Mouse (Mus musculus) urinary bladder, adult 18-20 months (tissue): ENCODE data around the gene Hmgb1.

ENCODE experiments used
- DNase-seq, 2 experiments: peaks; one replicate each; pipeline ENCODE4 v3.0.0; 2022; ENCODE audit warnings: low spot score in 2 of 2, mixed read lengths in 2 of 2

Gene Hmgb1

DNA sequence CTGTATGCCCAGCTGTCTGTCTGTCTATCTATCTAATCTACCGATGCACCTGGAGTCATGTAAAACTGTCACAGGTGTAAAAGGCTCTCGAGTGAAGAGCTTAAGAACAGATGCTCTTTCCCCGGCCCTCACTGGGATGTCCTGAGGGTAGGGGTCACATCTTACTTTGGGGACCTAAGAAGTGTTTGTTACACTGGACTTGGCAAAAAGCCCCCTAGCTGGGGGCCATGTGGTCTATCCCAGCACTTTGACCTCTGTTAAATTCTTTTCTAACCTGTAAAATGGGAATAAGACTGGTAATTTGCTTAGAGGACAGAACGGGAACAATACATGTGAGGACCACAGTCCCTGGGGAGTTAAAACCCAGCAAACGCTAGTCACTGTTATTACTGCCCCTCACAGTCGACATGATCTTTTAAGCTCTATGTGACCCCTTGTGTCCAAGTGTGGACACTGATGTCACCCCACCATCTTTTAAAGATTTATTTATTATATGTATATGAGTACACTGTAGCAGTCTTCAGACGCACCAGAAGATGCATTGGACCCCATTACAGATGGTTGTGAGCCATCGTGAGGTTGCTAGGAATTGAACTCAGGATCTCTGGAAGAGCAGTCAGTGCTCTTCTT, 80.1 kb downstream of the Hmgb1 start:
- no peak for DNase-seq

DNA sequence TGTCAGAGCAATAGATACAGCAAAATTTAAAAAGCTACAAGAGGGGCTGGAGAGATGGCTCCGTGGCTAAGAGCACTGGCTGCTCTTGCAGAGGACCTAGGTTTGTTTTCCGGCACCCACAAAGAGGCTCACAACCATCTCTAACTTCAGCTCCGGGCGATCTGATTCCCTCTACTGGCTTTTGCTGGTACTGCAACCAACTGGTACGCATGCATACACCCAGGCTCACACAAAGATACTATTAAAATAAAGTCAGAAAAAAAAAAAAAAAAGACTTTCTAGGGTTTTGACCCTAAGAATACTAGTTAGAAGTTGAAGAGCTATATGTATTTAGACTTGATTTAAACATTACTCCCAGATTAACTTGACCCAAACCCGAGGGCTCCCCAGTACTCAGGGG, 82.4 kb downstream of the Hmgb1 start:
- DNase-seq: no peak

DNA sequence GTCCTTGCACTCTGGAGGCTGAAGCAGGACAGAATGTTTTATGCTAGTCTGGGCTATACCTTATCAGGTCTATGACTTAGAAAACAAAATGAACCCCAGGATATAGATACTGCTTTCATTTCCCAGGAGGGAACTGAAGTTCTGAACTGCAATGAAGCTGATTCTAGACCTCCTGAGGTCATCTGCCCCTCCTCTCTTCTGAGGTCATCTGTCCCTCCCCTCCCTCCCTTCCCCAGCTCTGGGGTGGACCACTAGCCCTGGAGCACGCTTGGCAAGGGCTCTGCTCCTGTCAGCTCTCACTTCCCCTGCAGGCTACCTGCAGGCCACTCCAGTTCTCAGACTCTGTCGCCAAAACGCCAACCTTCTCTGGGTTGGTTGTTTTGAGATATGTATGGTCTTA, 84.2 kb downstream of the Hmgb1 start:
- DNase-seq: no peak

DNA sequence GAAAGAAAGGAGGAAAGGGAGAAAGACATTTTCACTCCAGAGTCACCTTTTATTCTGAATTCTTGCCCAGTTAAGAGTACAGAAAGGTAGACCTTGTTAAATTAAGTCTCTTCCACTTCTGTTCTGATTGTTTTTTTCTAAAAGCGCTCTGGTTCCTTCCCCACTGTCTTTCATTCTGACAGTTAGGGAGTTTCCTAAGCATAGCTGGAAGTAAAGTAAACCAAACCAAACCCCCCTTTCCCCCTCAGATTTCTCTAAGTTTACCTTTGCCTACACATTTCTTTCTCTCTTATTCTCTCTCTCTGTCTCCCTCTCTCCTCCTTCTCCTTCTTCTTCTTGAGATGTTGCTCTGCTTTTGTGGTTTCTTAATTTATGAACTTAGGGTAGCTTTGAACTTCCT, 85.3 kb downstream of the Hmgb1 start:
- no peak for DNase-seq

DNA sequence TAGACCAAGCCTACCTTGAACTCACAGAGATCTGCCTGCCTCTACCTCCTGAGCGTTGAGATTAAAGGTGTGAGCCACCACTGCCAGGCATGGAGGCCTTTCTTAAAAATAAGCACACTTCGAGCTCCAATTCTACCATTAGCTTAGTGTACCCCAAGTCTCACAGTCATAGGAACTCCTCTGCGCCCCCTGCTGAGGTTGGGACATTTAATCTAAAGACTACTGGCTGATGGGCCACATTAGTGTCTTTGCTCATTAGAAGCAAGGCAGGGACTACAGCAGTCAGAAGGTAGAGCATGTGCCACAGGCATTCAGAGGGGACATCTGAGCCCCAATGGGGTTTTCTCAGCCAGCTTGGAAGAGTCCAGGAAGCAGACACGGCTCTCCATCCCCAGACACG, 86.4 kb downstream of the Hmgb1 start:
- DNase-seq: no peak

DNA sequence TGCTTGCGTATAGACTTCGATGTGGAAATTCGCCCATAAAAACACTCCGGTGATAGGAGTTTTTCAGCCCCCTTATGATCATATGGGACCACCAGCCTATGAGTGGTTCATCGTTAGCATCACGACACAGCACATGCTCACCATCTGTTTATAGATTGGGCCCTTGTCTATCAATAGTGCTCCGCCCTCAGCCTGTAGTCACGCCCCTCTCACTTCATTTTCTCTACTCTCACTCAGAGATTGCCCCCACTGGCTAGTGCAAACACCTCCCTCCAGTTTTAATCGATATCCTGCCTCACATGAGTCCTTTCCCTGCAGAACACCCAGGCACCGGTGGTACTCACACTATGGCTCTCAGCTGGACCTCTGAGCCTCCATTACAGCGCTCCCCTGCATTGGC, 88.0 kb downstream of the Hmgb1 start:
- no peak for DNase-seq

DNA sequence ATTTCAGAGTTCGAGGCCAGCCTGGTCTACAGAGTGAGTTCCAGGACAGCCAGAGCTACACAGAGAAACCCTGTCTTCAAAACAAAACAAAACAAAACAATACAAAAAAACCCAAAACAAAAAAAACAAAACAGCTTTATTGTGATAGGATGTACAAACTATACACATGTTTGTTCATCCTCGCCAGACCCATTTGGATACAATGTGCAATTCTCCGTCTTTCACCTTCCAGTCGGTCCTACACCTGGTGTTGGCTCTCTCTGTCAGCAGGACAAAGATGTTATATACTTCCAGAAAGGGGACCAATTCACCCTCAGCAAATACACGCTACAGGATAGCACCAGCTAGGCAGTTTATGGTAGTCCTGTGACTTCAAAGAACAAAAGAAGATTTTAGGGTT, 91.4 kb downstream of the Hmgb1 start:
- no peak for DNase-seq

DNA sequence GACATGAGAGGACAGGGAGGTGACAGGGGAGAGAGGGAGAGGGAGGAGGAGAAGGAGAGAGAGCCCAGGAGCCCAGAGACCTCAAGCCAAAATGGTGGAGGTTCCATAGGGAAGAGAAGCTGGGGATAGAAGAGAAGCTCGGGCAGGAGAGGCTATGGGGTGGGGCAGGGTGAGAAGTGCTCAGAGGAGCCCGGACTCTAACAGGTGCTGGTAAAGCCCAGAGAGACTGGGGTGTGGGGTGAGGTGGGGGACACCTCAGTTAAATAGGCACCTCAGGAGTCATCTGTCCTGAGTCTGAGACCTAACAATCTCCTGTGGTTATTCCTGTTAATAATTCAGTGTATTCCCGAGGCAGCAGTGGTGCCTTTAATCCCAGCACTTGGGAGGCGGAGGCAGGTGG, 91.8 kb downstream of the Hmgb1 start:
- DNase-seq: no peak

DNA sequence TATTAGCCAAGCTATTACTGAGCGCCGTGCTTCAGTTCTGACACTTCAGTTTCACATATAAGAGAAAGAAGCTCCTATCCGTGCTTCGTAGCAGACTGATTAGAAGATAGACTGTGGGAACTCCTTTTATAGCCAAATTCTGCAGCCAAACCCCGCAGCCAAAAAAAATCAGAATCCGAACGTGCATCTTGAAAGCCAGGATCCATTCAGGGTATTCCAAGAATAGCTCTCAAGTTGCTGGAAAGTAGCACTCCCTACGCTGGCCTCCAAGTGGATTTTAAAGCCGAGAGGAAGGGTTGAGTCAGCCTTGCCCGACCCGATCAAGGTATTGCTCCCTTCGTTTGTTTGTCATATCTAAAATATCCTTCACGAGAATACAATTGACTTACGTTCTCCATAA, 93.0 kb downstream of the Hmgb1 start:
- DNase-seq: no peak

DNA sequence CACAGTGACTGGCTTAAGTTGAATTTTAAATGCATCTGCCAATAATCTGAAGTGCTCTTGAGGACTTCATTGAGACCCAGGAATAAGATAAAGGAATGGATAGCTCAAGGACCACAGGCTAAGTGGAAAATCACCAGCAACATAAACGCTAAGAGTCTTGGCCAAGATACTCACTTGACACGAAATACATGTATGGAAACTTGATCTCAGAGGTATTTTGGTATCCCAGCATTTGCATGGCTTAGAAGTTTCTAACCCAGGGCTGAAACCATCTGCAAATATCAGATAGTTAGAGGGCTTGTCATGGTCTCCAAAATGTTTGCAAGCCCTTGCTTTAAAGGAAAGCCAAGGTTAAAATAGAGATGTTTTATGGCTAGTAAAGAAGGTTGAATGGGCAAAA, 94.4 kb downstream of the Hmgb1 start:
- no peak for DNase-seq

DNA sequence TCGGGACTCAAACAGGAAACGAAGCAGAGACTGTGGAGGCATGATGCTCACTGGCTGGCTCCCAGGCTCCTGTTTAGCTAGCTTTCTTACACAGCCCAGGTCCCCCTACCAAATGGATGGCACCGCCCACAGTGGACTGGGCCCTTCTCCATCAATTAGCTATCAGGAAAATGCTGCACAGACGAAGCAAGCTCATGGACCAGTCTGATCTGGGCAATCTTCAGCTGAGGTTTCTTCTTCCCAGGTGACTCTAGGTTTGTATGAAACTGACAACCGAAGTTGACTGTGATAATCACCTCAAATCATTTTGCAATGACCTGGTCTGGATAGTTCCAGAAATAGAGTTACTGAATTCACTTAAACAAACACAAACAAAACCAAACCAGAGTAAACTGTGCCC, 94.8 kb downstream of the Hmgb1 start:
- no peak for DNase-seq

DNA sequence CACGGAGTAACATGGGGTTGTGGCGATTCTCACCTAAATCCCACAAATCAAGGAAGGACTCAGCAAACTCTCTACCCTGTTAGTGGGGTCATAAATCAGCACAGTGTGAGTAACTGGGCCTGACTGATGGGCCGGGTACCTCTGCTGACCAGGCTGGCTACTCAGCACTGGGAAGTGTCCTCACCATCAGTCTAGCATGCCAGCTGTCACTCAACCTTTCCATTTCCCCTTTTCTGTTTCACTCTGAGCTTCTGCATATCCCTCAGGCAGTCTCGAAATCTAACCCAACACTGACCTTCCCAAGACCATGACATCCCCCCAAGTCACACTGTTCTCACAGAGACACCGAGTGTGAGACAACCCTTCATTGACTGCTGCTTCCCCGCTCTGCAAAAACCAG, 95.4 kb downstream of the Hmgb1 start:
- DNase-seq: no peak

DNA sequence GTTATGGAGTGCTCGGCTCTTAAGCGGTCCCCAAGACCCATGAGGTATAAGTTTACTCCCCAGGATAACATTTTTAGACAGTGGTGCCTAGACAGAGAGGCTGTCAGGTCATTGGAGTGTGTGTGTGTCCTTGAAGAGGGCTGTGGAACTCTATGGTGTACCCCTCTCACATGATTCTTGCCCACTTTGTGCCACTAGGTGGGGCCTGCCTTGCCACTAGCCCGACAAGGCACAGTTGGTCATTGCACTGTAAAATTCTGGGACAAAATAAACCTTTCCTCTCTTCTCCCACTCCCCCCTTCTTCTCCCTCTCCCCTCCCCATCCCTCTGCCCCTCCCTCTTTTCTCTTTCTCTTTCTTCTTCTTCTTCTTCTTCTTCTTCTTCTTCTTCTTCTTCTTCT, 96.1 kb downstream of the Hmgb1 start:
- no peak for DNase-seq

DNA sequence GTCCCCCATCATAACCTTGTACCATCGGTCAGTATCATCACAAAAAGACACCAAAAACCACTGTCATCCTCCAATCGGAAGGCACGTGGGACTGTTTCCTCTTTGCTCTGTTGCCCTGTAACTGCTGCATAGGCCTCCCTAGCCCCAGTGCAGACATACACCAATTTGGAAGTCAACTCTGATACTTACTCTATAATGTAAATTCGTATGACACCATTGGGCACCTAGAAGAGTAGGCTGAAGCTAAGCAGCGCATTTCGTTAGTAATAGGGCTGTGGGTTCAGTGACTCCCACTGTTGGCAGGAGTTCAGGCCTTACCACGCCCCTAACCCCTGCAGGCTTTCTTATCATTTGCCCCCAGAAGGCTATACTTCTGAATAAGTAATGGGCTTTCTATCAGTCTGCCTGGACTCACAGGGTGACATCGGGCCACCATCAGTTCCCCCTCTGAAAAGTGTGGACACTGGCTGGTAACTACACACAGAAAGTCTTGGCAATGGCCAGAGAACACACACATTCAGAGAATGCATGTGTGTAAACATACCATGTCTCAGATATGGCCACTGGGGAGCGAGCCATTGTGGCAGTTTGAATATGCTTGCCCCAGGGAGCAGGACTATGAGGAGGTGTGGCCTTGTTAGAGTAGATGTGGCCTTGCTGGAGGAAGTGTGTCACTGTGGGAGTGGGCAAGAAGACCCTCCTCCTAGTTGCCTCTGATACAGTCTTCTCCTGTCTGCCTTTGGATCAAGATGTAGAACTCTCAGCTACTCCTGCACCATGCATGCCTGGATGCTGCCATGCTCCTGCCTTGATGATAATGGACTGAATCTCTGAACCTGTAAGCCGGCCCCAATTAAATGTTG, 97.7 kb downstream of the Hmgb1 start:
- no peak for DNase-seq

DNA sequence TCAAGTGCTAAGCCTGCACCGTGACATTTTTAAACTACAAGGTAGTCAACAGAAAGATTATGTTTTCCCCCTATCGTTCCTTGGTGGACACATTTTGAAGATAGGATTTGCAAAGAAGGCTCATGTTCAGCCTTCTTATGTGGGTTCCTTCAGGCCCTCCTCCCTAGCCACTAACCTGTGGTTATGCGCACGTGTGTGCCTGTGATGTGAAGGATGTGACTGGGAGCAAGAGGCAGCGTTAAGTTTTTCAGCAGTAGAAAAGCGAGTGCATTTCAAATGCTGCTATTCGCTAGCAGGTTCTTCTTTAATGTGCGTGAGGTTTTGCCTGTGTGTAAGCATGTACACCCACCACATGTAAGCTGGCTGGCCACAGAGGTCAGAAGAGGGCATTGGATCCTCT, 103.8 kb downstream of the Hmgb1 start:
- DNase-seq: no peak

DNA sequence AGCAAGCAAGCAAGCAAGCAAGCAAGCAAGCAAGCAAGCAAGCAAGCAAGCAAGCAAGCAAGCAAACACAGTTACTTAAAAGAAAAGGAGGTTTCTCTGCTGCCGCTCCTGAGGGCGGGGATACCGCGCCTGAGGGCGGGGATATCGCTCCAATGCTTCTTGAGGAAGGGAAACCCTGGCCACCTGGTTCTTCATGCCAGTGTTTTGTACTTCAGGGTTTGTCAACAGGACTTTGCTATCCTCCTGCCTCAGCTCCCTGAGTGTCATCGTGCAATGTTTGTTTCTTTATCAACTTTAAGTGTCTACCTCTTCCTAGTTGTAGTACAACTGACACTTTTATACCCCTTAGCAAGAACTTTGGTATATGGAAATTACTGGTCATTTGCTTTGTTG, 104.5 kb downstream of the Hmgb1 start:
- DNase-seq: peak in 1 of 2 experiments; percentile 8

DNA sequence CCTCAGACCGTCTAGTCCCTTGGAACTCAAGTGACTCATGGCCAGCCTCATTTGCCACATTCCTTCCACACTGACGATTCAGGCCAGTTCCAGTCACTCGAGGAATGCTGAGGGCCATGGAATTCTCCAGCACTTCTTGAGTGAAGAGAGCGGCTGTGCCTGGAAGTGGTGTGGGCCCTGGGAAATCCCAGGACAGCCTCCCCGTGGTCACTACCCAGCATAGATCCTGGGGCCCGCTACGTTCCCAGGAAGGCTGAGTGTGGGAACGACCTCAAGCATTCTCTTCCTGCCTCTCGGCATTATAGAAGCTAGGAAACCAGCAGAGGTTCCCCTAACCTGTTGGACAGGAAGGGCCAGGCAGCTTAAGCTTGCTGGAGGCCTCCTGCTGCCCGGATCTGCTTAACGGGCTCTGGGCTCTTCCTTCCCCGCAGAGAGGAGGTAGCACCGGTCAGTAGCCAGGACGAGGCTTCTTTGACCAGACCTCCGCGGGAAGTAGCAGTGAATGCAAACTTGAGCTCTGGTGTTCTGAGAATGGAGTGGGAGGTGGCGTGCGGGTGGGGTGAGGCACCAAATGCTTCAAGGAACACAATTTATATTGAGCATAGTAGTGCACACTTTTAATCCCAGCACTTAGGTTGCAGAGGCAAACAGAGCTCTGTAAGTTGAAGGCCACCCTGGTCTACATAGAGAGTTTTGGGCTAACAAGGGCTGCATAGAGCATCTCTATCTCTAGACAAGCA, 105.1 kb downstream of the Hmgb1 start:
- DNase-seq: peak; percentile 20 to 44

DNA sequence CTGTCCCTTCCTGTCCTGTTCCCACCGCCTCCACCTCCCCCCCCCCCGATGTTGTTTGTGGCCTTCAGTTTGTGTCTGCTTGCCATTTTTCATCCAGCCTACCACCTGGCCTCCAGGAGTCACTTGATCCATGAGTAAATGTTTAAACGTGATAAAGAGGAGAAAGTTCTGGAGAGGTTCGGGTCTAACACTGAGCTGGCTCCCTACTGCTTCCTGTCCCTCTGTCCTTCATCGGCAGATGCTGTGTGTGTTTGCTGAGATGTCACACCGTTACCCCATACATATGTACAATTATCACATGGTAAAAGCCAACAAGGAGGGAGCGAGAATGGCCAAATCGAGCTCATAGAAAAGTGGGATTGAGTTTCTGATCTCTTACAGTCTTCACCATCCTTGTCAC, 107.2 kb downstream of the Hmgb1 start:
- DNase-seq: no peak

DNA sequence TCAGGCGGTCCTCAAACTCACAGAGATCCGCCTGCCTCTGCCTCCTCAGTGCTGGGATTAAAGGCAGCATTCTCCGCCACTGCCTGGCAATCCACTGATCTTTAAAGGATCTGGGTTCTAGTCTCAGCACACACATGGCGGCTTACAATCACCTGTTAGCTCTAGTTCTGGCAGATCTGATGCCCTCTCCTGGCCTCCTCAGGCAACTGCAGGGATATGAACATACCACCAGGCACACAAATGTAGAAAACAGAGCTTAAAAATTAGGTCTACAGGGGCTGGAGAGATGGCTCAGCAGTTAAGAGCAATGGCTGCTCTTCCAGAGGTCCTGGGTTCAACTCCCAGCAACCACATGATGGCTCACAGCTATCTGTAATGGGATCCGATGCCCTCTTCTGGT, 112.7 kb downstream of the Hmgb1 start:
- DNase-seq: no peak

DNA sequence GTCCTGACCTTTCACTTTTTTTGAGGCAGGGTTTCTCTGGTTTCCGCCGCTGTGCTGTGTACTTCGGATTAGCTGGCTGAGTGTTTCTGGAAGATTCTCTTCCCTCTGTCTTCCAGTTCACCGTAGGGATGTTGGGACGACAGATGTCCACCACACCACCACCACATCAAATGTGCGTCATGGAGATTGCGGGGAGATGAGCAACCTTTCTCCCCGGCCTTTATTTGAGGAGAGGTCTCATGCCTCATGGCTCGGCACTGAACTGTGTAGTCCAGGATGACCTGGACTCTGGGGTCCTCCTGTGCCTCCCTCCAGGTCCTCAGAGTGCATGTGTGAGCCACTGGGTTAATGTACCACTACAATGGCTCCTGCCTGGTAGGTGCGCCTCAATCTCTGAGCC, 115.5 kb downstream of the Hmgb1 start:
- no peak for DNase-seq

DNA sequence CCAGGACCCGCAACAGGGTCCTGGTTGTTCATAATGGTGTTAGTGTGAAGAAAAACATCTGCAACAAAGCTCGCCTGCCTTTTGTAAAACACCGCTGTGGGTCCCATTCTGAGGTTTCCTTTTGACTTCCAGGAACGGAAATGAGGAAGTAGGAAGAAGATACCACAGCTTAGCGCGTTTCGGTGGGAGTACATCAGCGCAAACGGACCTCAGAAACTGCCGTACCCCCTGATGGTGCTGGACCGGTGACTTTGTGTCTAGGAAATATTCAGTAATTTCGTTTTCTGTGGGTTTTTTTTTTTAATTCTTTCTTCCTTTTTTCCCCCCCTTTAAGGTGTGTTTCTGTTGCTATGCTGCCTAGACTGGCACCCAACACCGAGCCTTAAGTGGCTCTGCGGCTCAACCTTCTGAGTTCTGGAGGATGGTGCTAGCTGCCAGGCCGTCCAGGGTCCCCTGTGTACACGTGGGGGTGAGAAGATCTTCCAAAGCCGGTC, 116.0 kb downstream of the Hmgb1 start:
- DNase-seq: no peak

DNA sequence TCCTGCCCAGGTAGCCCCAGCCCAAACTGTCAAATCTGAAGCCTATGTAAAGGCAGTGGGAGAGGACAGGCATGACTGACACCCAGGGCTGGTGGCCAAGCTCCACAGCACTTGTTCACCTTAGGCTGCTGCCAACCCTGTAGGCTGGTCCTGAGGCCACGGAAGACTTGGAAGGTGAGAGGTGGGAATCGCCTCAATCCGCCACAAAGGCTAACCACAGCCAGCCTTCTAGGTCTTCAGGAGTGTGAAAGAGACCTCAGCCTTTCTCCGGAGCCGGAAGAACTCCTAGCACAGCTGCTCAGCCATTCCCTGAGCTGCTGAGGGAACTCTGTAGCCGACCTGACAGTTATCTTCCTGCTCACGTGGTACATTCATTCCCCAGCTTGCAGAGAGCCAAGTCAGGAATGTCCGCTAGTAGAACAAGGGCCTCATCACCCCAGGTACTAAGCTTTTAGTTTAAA, 116.8 kb downstream of the Hmgb1 start:
- DNase-seq: no peak

DNA sequence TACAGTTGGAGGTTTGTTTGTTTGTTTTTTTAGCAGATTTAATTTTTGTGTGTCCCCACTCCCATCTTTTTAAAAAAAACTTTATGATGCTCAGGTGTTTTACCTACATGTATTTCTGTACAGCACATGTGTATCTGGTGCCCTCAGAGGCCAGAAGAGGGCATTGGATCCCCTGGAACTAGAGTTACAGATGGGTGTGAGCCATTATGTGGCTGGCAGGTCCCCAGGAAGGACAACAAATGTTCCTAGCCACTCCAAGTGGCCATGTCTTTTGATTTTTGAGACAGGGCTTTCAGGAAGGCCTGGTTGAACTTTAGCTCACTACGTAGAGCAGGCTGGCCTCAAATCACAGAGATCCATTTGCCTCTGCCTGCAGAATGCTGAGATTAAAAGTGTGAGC, 121.5 kb downstream of the Hmgb1 start:
- DNase-seq: no peak
